Mouse (Mus musculus): ENCODE data around the gene Aif1.

- TF ChIP-seq CTCF (IDR thresholded peaks at IDR 0.05; ENCODE audit: borderline replicate concordance, control insufficient read depth, extremely low read depth, insufficient read depth, low read length, poor library complexity) (no peak), POLR2A (IDR thresholded peaks at IDR 0.05; ENCODE audit: control insufficient read depth, extremely low read depth, insufficient read depth, low read length, poor library complexity) (no peak)
Observed at GRCm38 (mm10) chr17:35125578-35125977, 50.3 kb downstream of the Aif1 start.

Measured in thymus, adult 2 months (tissue).